Mouse (Mus musculus) embryo, embryonic 9.5 days (tissue): Measurements from ENCODE around the gene Rmi2.

Experiments
- DNase-seq: peaks from one replicate; pipeline ENCODE4 v3.0.0-alpha.2; 2017; ENCODE audit errors: extremely low spot score

Rmi2 gene

GRCm38 (mm10) chr16:10866841-10867240 is 32.0 kb downstream of the Rmi2 start:
- no peak for DNase-seq

GRCm38 (mm10) chr16:10867501-10867900 is 32.6 kb downstream of the Rmi2 start:
- DNase-seq = no peak

GRCm38 (mm10) chr16:10867904-10868440 is 33.1 kb downstream of the Rmi2 start:
- peak; percentile 54 for DNase-seq

GRCm38 (mm10) chr16:10870969-10871368 is 36.1 kb downstream of the Rmi2 start:
- no peak for DNase-seq

- DNase-seq = no peak
Measured at GRCm38 (mm10) chr16:10872825-10873360, 38.0 kb downstream of the Rmi2 start.

GRCm38 (mm10) chr16:10873654-10874053 is 38.8 kb downstream of the Rmi2 start:
- peak; percentile 90 for DNase-seq

GRCm38 (mm10) chr16:10878227-10878626 is 43.4 kb downstream of the Rmi2 start:
- no peak for DNase-seq

GRCm38 (mm10) chr16:10879467-10879866 is 44.6 kb downstream of the Rmi2 start:
- DNase-seq = peak; percentile 69

GRCm38 (mm10) chr16:10881231-10881962 is 46.5 kb downstream of the Rmi2 start:
- DNase-seq = no peak

GRCm38 (mm10) chr16:10887436-10887835 is 52.6 kb downstream of the Rmi2 start:
- DNase-seq = no peak

- DNase-seq = no peak
Measured at GRCm38 (mm10) chr16:10890363-10890762, 55.5 kb downstream of the Rmi2 start.

- DNase-seq = no peak
Measured at GRCm38 (mm10) chr16:10893161-10893560, 58.3 kb downstream of the Rmi2 start.

GRCm38 (mm10) chr16:10895906-10896305 is 61.0 kb downstream of the Rmi2 start:
- no peak for DNase-seq

GRCm38 (mm10) chr16:10897372-10897771 is 62.5 kb downstream of the Rmi2 start:
- no peak for DNase-seq

- no peak for DNase-seq
Measured at GRCm38 (mm10) chr16:10900736-10901135, 65.9 kb downstream of the Rmi2 start.

- no peak for DNase-seq
Measured at GRCm38 (mm10) chr16:10901956-10902355, 67.1 kb downstream of the Rmi2 start.

GRCm38 (mm10) chr16:10902849-10903248 is 68.0 kb downstream of the Rmi2 start:
- DNase-seq = no peak

GRCm38 (mm10) chr16:10905661-10906113 is 70.8 kb downstream of the Rmi2 start:
- peak; percentile 29 for DNase-seq

GRCm38 (mm10) chr16:10910541-10910940 is 75.7 kb downstream of the Rmi2 start:
- DNase-seq = no peak

GRCm38 (mm10) chr16:10911061-10911460 is 76.2 kb downstream of the Rmi2 start:
- DNase-seq = no peak

- no peak for DNase-seq
Measured at GRCm38 (mm10) chr16:10915066-10915465, 80.2 kb downstream of the Rmi2 start.

- no peak for DNase-seq
Measured at GRCm38 (mm10) chr16:10916271-10916670, 81.4 kb downstream of the Rmi2 start.

- no peak for DNase-seq
Measured at GRCm38 (mm10) chr16:10919856-10920255, 85.0 kb downstream of the Rmi2 start.
